13 mouse cellular contexts compared by ENCODE assay signal in the genomic region with DNA sequence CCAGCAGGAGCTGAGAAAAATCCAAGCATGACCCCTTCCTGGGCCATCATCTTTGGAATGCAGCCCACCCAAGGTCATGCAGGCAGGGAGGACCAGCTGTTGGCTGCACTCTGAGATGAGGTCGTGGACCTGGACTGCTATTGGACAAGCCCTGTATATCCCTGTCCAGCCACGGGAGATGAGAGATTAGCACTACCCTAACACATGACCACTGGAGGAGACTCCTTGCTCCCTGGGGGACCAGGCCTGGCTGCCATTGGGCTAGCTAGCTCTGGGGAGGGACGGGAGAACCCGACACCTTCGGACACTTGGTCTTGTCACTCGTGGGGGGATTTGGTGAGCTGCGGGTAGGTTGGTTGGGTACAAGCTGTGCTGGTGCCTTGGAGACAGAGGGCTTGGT.
A peak's percentile ranks its signal among the peaks of the same experiment; 100 is the strongest.
DNase-seq lines count a peak whose midpoint lies in the region; ATAC-seq lines count a peak whose summit lies in the region.
"Had no signal": no experiment of that assay in that cellular context is flagged by ENCODE, and none has a peak within 500 bp of the region (broad histone marks: within the 10 kb centered on the region; RNA-seq: fewer than 3 reads in every experiment).

No protein-coding gene starts in this region.

- peaks cover 48% of the 10 kb centered on the region for H3K4me1 ChIP-seq in hindbrain, embryonic 10.5 days (replicated peaks)
- peaks cover 14% of the 10 kb centered on the region for H3K4me1 ChIP-seq in hindbrain, embryonic 16.5 days (ENCODE audit: control insufficient read depth, insufficient read depth, low read depth, low read length)
- peaks cover 4% of the 10 kb centered on the region; the same call in 1 of the 2 replicates for H3K4me1 ChIP-seq in embryonic facial prominence, embryonic 14.5 days (ENCODE audit: control insufficient read depth, insufficient read depth, low read length)
- H3K4me1 ChIP-seq in limb, embryonic 13.5 days: peaks cover 16% of the 10 kb centered on the region
- H3K4me1 ChIP-seq in liver, embryonic 11.5 days (replicated peaks; ENCODE audit: control insufficient read depth, insufficient read depth, low read length): peaks cover 13% of the 10 kb centered on the region

- H3K4me3 ChIP-seq in hindbrain, embryonic 10.5 days: no peak overlapping the region
- H3K4me3 ChIP-seq in hindbrain, embryonic 16.5 days (ENCODE audit: low read length): no peak overlapping the region
- no peak overlapping the region for H3K4me3 ChIP-seq in embryonic facial prominence, embryonic 14.5 days (ENCODE audit: low read depth, low read length)
- no peak overlapping the region for H3K4me3 ChIP-seq in limb, embryonic 13.5 days
- H3K4me3 ChIP-seq in liver, embryonic 11.5 days (ENCODE audit: low read depth, low read length): no peak overlapping the region
- H3K4me3 ChIP-seq: forebrain, embryonic 12.5 days had no signal

- no peak overlapping the region for H3K9ac ChIP-seq in hindbrain, embryonic 16.5 days (ENCODE audit: low read depth, low read length)
- H3K9ac ChIP-seq in embryonic facial prominence, embryonic 14.5 days (ENCODE audit: low read depth, low read length): no peak overlapping the region
- no peak overlapping the region for H3K9ac ChIP-seq in limb, embryonic 13.5 days
- no peak overlapping the region for H3K9ac ChIP-seq in liver, embryonic 11.5 days (ENCODE audit: low read depth, low read length)
- H3K9ac ChIP-seq: forebrain, embryonic 12.5 days had no signal

- ATAC-seq in hindbrain, embryonic 16.5 days: no peak
- ATAC-seq in embryonic facial prominence, embryonic 14.5 days (ENCODE audit: low read depth): peak; percentile 90
- ATAC-seq in limb, embryonic 13.5 days (ENCODE audit: low FRiP score, low read depth): peak; percentile 87
- ATAC-seq in liver, embryonic 11.5 days (replicated peaks; ENCODE audit: low FRiP score): no peak
- ATAC-seq: activated CD4-positive, CD25-positive, alpha-beta regulatory T cell, adult 4 months had no signal

- H3K9me3 ChIP-seq in hindbrain, embryonic 10.5 days: no peaks in the 10 kb centered on the region
- no peaks in the 10 kb centered on the region for H3K9me3 ChIP-seq in hindbrain, embryonic 16.5 days (ENCODE audit: control insufficient read depth, low read length)
- no peaks in the 10 kb centered on the region for H3K9me3 ChIP-seq in embryonic facial prominence, embryonic 14.5 days (ENCODE audit: control insufficient read depth, low read length)
- H3K9me3 ChIP-seq in limb, embryonic 13.5 days: no peaks in the 10 kb centered on the region
- H3K9me3 ChIP-seq in liver, embryonic 11.5 days (ENCODE audit: control insufficient read depth, low read length): no peaks in the 10 kb centered on the region
- H3K9me3 ChIP-seq: forebrain, embryonic 12.5 days had no signal

- peak; percentile 39 for DNase-seq in hindbrain, embryonic 10.5 days (ENCODE audit: low spot score)
- peak; percentile 61 for DNase-seq in embryo, embryonic 10.5 days (ENCODE audit: low spot score)
- peak; percentile 86 for DNase-seq in embryonic facial prominence, embryonic 14.5 days (ENCODE audit: low spot score)
- no peak for DNase-seq in adrenal gland, adult 8-10 months
- no peak for DNase-seq in liver, embryonic 11.5 days (ENCODE audit: low spot score)
- DNase-seq in testis, postnatal 14 days (ENCODE audit: low spot score): no peak
- DNase-seq: cerebellum, adult 18-20 months; kidney, adult 8-10 months; lung, adult 18-20 months had no signal

- H3K36me3 ChIP-seq in hindbrain, embryonic 10.5 days: no peaks in the 10 kb centered on the region
- no peaks in the 10 kb centered on the region for H3K36me3 ChIP-seq in hindbrain, embryonic 16.5 days (ENCODE audit: control insufficient read depth, insufficient read depth, low read length)
- no peaks in the 10 kb centered on the region for H3K36me3 ChIP-seq in embryonic facial prominence, embryonic 14.5 days (ENCODE audit: control insufficient read depth, insufficient read depth, low read length)
- no peaks in the 10 kb centered on the region for H3K36me3 ChIP-seq in limb, embryonic 13.5 days
- H3K36me3 ChIP-seq in liver, embryonic 11.5 days (ENCODE audit: control insufficient read depth, insufficient read depth, low read length): no peaks in the 10 kb centered on the region
- H3K36me3 ChIP-seq: forebrain, embryonic 12.5 days had no signal

- no peak overlapping the region for H3K4me2 ChIP-seq in hindbrain, embryonic 16.5 days (ENCODE audit: low read length)
- no peak overlapping the region for H3K4me2 ChIP-seq in embryonic facial prominence, embryonic 14.5 days (ENCODE audit: low read depth, low read length)
- no peak overlapping the region for H3K4me2 ChIP-seq in limb, embryonic 13.5 days (replicated peaks)
- no peak overlapping the region for H3K4me2 ChIP-seq in liver, embryonic 11.5 days
- H3K4me2 ChIP-seq: forebrain, embryonic 12.5 days had no signal

- WGBS in hindbrain, embryonic 10.5 days: 51% methylated on average over 7 of the region's 7 CpGs
- 63% methylated on average over 7 of the region's 7 CpGs for WGBS in hindbrain, embryonic 16.5 days
- WGBS in embryonic facial prominence, embryonic 14.5 days: 45% methylated on average over 7 of the region's 7 CpGs
- 42% methylated on average over 7 of the region's 7 CpGs for WGBS in limb, embryonic 13.5 days
- 52% methylated on average over 7 of the region's 7 CpGs for WGBS in liver, embryonic 11.5 days

- peaks cover 26% of the 10 kb centered on the region for H3K27me3 ChIP-seq in hindbrain, embryonic 10.5 days (ENCODE audit: insufficient read depth, poor library complexity, severe bottlenecking)
- H3K27me3 ChIP-seq in hindbrain, embryonic 16.5 days (replicated peaks; ENCODE audit: control insufficient read depth, insufficient read depth, low read length): no peaks in the 10 kb centered on the region; the same call in 1 of the 2 replicates
- H3K27me3 ChIP-seq in embryonic facial prominence, embryonic 14.5 days (replicated peaks; ENCODE audit: control insufficient read depth, insufficient read depth, low read length): no peaks in the 10 kb centered on the region
- H3K27me3 ChIP-seq in limb, embryonic 13.5 days: peaks cover 8% of the 10 kb centered on the region
- H3K27me3 ChIP-seq in liver, embryonic 11.5 days (replicated peaks; ENCODE audit: control insufficient read depth, insufficient read depth, low read length): peaks cover 4% of the 10 kb centered on the region

- peak overlapping the region; percentile 68 for H3K27ac ChIP-seq in hindbrain, embryonic 10.5 days
- H3K27ac ChIP-seq in hindbrain, embryonic 16.5 days (ENCODE audit: low read depth, low read length): no peak overlapping the region
- H3K27ac ChIP-seq in embryonic facial prominence, embryonic 14.5 days (replicated peaks; ENCODE audit: low read depth, low read length): no peak overlapping the region
- H3K27ac ChIP-seq in limb, embryonic 13.5 days: no peak overlapping the region
- H3K27ac ChIP-seq in liver, embryonic 11.5 days (ENCODE audit: low read depth, low read length): no peak overlapping the region
- H3K27ac ChIP-seq: forebrain, embryonic 12.5 days had no signal

Comparison
In these comparisons a context has a peak if more than half of its experiments do, and no peak if none do; other contexts are left out.
1. DNase-seq: peak in hindbrain, embryonic 10.5 days (single experiment), embryo, embryonic 10.5 days (single experiment) and embryonic facial prominence, embryonic 14.5 days (single experiment); none in adrenal gland, adult 8-10 months (single experiment), liver, embryonic 11.5 days (single experiment) and testis, postnatal 14 days (single experiment).
2. ATAC-seq: peak in embryonic facial prominence, embryonic 14.5 days (single experiment) and limb, embryonic 13.5 days (single experiment); none in hindbrain, embryonic 16.5 days (single experiment) and liver, embryonic 11.5 days (single experiment).